Mouse (Mus musculus) stomach, postnatal 0 days (tissue): ENCODE results near the gene Cgnl1.

Experiments used
- CTCF ChIP-seq: IDR thresholded peaks from 2 replicates; pipeline ENCODE4 v1.5.1; 2016; ENCODE audit warnings: antibody characterized with exemption, low read depth, mild to moderate bottlenecking, moderate library complexity
- EP300 ChIP-seq: optimal IDR thresholded peaks from 2 replicates; pipeline ENCODE3; 2016; ENCODE audit warnings: antibody characterized with exemption

- TF ChIP-seq CTCF = 0 out of 2 replicates have a peak, but pooled peaks have one; percentile 20
- no peak for TF ChIP-seq EP300
These were observed 192.4 kb downstream of the Cgnl1 start for GRCm38 (mm10) chr9:71578896-71579564.
